Mouse (Mus musculus) MEL (cell line): ENCODE data around the gene Yeats4. TPM values are rescaled to one million over a fixed set of nuclear protein-coding genes. Genes with fewer than 3 reads are reported as not detected.
A peak's percentile ranks its signal among the peaks of the same experiment; 100 is the strongest.

Experiments used
- DNase-seq: peaks from one replicate; pipeline ENCODE4 v3.0.0; 2011; ENCODE audit warnings: low read depth, low spot score
- H3K27ac ChIP-seq: 2 replicates; pipeline ENCODE4 v1.5.1; 2012; ENCODE audit warnings: low read depth, mild to moderate bottlenecking, control low read depth, low read length, moderate library complexity; ENCODE audit not compliant: control insufficient read depth
- H3K27me3 ChIP-seq, 2 experiments: fragments of 150-350 bp in 1 of 2; sonication (generic) in 1 of 2; 2 replicates each; pipeline ENCODE4 v1.6.1; 2012; ENCODE audit warnings: low read length in 2 of 2, mild to moderate bottlenecking in 2 of 2, improper control_type of control experiment in 1 of 2, moderate library complexity in 1 of 2; ENCODE audit not compliant: insufficient read depth in 2 of 2, control insufficient read depth in 1 of 2
- H3K36me3 ChIP-seq, 2 experiments: 2 replicates each; pipeline ENCODE4 v1.6.1; 2012 to 2014; ENCODE audit warnings: low read length in 2 of 2, improper control_type of control experiment in 1 of 2, inconsistent platforms in 1 of 2, mild to moderate bottlenecking in 1 of 2; ENCODE audit not compliant: insufficient read depth in 2 of 2, control insufficient read depth in 1 of 2
- H3K4me1 ChIP-seq, 2 experiments: fragments of 150-350 bp in 1 of 2; sonication (generic) in 1 of 2; 2 replicates each; pipeline ENCODE4 v1.6.1; 2012; ENCODE audit warnings: low read length in 2 of 2, improper control_type of control experiment in 1 of 2, mild to moderate bottlenecking in 1 of 2; ENCODE audit not compliant: insufficient read depth in 2 of 2, control insufficient read depth in 1 of 2
- H3K4me3 ChIP-seq, 2 experiments: fragments of 150-350 bp in 1 of 2; sonication (generic) in 1 of 2; 2 replicates each; pipeline ENCODE4 v1.5.1; 2012; ENCODE audit warnings: low read depth in 2 of 2, low read length in 2 of 2, mild to moderate bottlenecking in 2 of 2, moderate library complexity in 2 of 2, control low read depth in 1 of 2, improper control_type of control experiment in 1 of 2; ENCODE audit not compliant: control insufficient read depth in 1 of 2, insufficient read depth in 1 of 2
- H3K79me2 ChIP-seq: 2 replicates; pipeline ENCODE4 v1.6.1; 2012; ENCODE audit warnings: mild to moderate bottlenecking, low read length, moderate library complexity; ENCODE audit not compliant: control insufficient read depth, poor library complexity, insufficient read depth
- H3K9ac ChIP-seq: 2 replicates; pipeline ENCODE4 v1.6.1; 2012; ENCODE audit warnings: low read depth, mild to moderate bottlenecking, control low read depth, low read length, moderate library complexity; ENCODE audit not compliant: control insufficient read depth, poor library complexity, severe bottlenecking
- H3K9me3 ChIP-seq: fragments of 150-350 bp; sonication (generic); replicated peaks from 2 replicates; pipeline ENCODE4 v1.6.1; 2012; ENCODE audit warnings: mild to moderate bottlenecking, low read length, improper control_type of control experiment, moderate library complexity; ENCODE audit not compliant: insufficient read depth
- BHLHE40 ChIP-seq: IDR thresholded peaks from 2 replicates; pipeline ENCODE4 v1.6.1; 2012; ENCODE audit warnings: low read depth, mild to moderate bottlenecking, inconsistent platforms, low read length, improper control_type of control experiment, borderline replicate concordance
- CTCF ChIP-seq, 3 experiments: IDR thresholded peaks in 2 of 3; conservative IDR thresholded peaks in 1 of 3; 2 replicates each; pipeline ENCODE4 v1.5.1; 2011 to 2012; ENCODE audit warnings: low read length in 3 of 3, low read depth in 2 of 3, mild to moderate bottlenecking in 2 of 3, improper control_type of control experiment in 1 of 3, inconsistent platforms in 1 of 3, mixed read lengths in 1 of 3, moderate library complexity in 1 of 3; ENCODE audit not compliant: control insufficient read depth in 1 of 3, insufficient read depth in 1 of 3, poor library complexity in 1 of 3, severe bottlenecking in 1 of 3
- E2F4 ChIP-seq: IDR thresholded peaks from 2 replicates; pipeline ENCODE4 v1.6.1; 2011; ENCODE audit warnings: low read depth, low read length, improper control_type of control experiment, borderline replicate concordance
- ETS1 ChIP-seq: IDR thresholded peaks from 2 replicates; pipeline ENCODE4 v1.6.1; 2012; ENCODE audit warnings: low read depth, mild to moderate bottlenecking, inconsistent platforms, low read length, improper control_type of control experiment, moderate library complexity
- JUND ChIP-seq: IDR thresholded peaks from 2 replicates; pipeline ENCODE4 v1.6.1; 2011; ENCODE audit warnings: low read depth, mild to moderate bottlenecking, improper control_type of control experiment, low read length
- MAFK ChIP-seq: IDR thresholded peaks from 2 replicates; pipeline ENCODE4 v1.6.1; 2011; ENCODE audit warnings: low read depth, mild to moderate bottlenecking, low read length, improper control_type of control experiment, borderline replicate concordance
- MAX ChIP-seq: IDR thresholded peaks from 2 replicates; pipeline ENCODE4 v1.6.1; 2011; ENCODE audit warnings: low read length, improper control_type of control experiment
- NELFE ChIP-seq: IDR thresholded peaks from 2 replicates; pipeline ENCODE4 v1.6.1; 2011; ENCODE audit warnings: low read depth, low read length, improper control_type of control experiment
- NRF1 ChIP-seq: IDR thresholded peaks from 2 replicates; pipeline ENCODE4 v1.6.1; 2014; ENCODE audit warnings: low read depth, mild to moderate bottlenecking, inconsistent platforms, low read length, improper control_type of control experiment, moderate library complexity; ENCODE audit not compliant: poor library complexity, insufficient read depth, severe bottlenecking
- POLR2AphosphoS5 ChIP-seq: IDR thresholded peaks from 2 replicates; pipeline ENCODE4 v1.6.1; 2012; ENCODE audit warnings: low read depth, borderline replicate concordance, mild to moderate bottlenecking, inconsistent platforms, low read length, moderate library complexity, mixed read lengths
- RCOR1 ChIP-seq: IDR thresholded peaks from 2 replicates; pipeline ENCODE4 v1.6.1; 2012; ENCODE audit warnings: low read depth, mild to moderate bottlenecking, inconsistent platforms, low read length, improper control_type of control experiment
- SMC3 ChIP-seq: IDR thresholded peaks from 2 replicates; pipeline ENCODE4 v1.6.1; 2011; ENCODE audit warnings: low read depth, low read length, improper control_type of control experiment
- TBP ChIP-seq: IDR thresholded peaks from 2 replicates; pipeline ENCODE4 v1.8.0; 2011; ENCODE audit warnings: low read depth, low read length, improper control_type of control experiment
- UBTF ChIP-seq: IDR thresholded peaks from 2 replicates; pipeline ENCODE4 v1.6.1; 2012; ENCODE audit warnings: low read depth, mild to moderate bottlenecking, inconsistent platforms, low read length, improper control_type of control experiment, moderate library complexity, borderline replicate concordance; ENCODE audit not compliant: insufficient read depth
- USF2 ChIP-seq, 2 experiments: IDR thresholded peaks; 2 replicates each; pipeline ENCODE4 v1.6.1; 2011 to 2012; ENCODE audit warnings: improper control_type of control experiment in 2 of 2, low read length in 2 of 2, borderline replicate concordance in 1 of 2, inconsistent platforms in 1 of 2, low read depth in 1 of 2, mild to moderate bottlenecking in 1 of 2; ENCODE audit not compliant: insufficient read depth in 1 of 2
- ZC3H11A ChIP-seq: IDR thresholded peaks from 2 replicates; pipeline ENCODE4 v1.6.1; 2012; ENCODE audit warnings: low read depth, mild to moderate bottlenecking, inconsistent platforms, low read length, improper control_type of control experiment
- polyA plus RNA-seq, 2 experiments: library from polyadenylated mRNA; stranded (reverse) in 1 of 2; unstranded in 1 of 2; fragments of >175 nt in 1 of 2; fragments of >200 nt in 1 of 2; gene quantifications; 2 replicates each; pipeline versions ENCODE4 v1.2.1 to v1.2.4; 2012; ENCODE audit warnings: low replicate concordance in 2 of 2, low read depth in 1 of 2; ENCODE audit not compliant: insufficient read length in 2 of 2, insufficient read depth in 1 of 2, missing spikeins in 1 of 2
- total RNA-seq: library from RNA; depleted of rRNA; stranded (reverse); fragments of 300-350 nt; gene quantifications from 2 replicates; pipeline ENCODE4 v1.2.3, GENCODE M21; 2012

The Yeats4 gene
- total and polyA plus RNA-seq, 3 experiments: 61.8 to 106 TPM; not detected in 1

DNA sequence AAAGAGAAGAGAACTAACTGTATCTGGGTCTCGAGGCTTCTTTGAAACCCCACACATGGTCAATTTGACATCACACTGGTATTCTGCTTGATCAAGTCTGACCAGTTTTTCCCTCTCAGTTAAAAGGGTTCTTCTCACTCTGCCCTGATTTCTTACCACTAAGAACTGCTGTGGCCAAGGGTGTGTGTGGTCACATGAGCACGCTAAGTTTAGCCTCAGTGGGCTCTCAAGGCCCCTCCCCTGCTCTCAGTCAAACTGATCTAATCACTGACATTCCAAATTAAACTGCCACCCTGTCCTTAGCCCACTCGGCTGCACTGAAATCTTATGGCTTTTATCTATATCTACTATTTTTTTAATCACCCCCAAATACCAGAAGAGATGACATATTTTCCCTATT lies 43.2 kb downstream of the Yeats4 start:
- no peaks in the 10 kb centered on the region for H3K9me3 ChIP-seq
- no peaks in the 10 kb centered on the region for H3K4me1 ChIP-seq
- H3K27ac ChIP-seq: no peak overlapping the region
- no peaks in the 10 kb centered on the region; a peak in 1 of 4 replicates for H3K27me3 ChIP-seq
- H3K36me3 ChIP-seq: no peaks in the 10 kb centered on the region
- no peak overlapping the region for H3K9ac ChIP-seq
- TF ChIP-seq ETS1 (no peak), JUND (no peak), TBP (no peak), MAX (no peak), USF2 (IDR thresholded peaks at IDR 0.05; ENCODE audit: borderline replicate concordance in 1 of 2, insufficient read depth in 1 of 2, low read depth in 1 of 2, low read length in 2 of 2) (no peak), E2F4 (no peak), SMC3 (no peak), ZC3H11A (no peak), POLR2AphosphoS5 (no peak), CTCF (IDR thresholded peaks at IDR 0.05 in 2 of 3, conservative IDR thresholded peaks at IDR 0.05 in 1 of 3; ENCODE audit: control insufficient read depth in 1 of 3, insufficient read depth in 1 of 3, low read depth in 2 of 3, low read length in 3 of 3, poor library complexity in 1 of 3, severe bottlenecking in 1 of 3) (no peak)
- H3K4me3 ChIP-seq: no peak overlapping the region
- DNase-seq: no peak
- no peaks in the 10 kb centered on the region for H3K79me2 ChIP-seq

DNA sequence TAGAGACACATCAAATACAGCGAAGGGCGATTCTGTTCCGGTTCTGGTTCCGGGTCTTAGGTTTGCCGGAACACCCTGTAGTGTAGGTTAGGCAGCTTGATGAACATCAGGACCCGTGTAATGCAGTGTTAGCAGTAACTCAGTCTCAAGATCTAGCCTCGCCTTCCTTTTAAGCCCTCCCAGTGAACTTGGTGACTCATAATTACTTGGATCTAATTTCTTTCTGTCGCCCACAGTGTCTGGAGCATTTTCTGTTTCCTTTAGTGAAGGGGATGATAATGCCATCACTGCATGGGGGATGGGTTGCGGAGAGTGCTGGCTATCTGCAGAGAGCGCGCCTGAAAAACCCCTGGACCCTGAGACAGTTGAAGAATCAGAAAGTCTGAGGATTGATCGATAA lies 49.7 kb downstream of the Yeats4 start:
- Histone ChIP-seq H3K36me3 (no peaks in the 10 kb centered on the region), H3K4me1 (no peaks in the 10 kb centered on the region), H3K4me3 (no peak overlapping the region), H3K27me3 (no peaks in the 10 kb centered on the region), H3K79me2 (no peaks in the 10 kb centered on the region), H3K27ac (no peak overlapping the region), H3K9ac (no peak overlapping the region), H3K9me3 (no peaks in the 10 kb centered on the region)
- no peak for TF ChIP-seq BHLHE40
- TF ChIP-seq MAFK: no peak
- no peak for TF ChIP-seq RCOR1
- TF ChIP-seq NRF1: no peak
- no peak for TF ChIP-seq UBTF
- no peak for TF ChIP-seq NELFE
- peak; percentile 11 for DNase-seq
